Mouse (Mus musculus) heart, embryonic 12.5 days (tissue): ENCODE measurements at regions not wholly inside any gene's neighbourhood (a gene's known extent, or its start where the extent isn't known, plus 50 kb on each side); places are given as distances from the start of the nearest gene placed in this dataset.

ENCODE experiments used
- ATAC-seq: fragments of 200-750 bp; cut with Nextera tagmentation; 2 replicates; pipeline ENCODE4 v1.8.0; 2017; ENCODE audit warnings: moderate TSS enrichment, moderate library complexity; ENCODE audit not compliant: insufficient number of reproducible peaks, low FRiP score
- H3K27ac ChIP-seq: fragments of 300-500 bp; sonication (generic); 2 replicates; pipeline ENCODE4 v1.5.1; 2016; ENCODE audit warnings: mild to moderate bottlenecking, moderate library complexity; ENCODE audit not compliant: poor library complexity, severe bottlenecking
- H3K27me3 ChIP-seq: fragments of 300-500 bp; sonication (generic); replicated peaks from 2 replicates; pipeline ENCODE4 v1.6.1; 2016; ENCODE audit warnings: mild to moderate bottlenecking, moderate library complexity
- H3K36me3 ChIP-seq: fragments of 300-500 bp; sonication (generic); 2 replicates; pipeline ENCODE4 v1.6.1; 2016; ENCODE audit warnings: mild to moderate bottlenecking, moderate library complexity
- H3K4me1 ChIP-seq: fragments of 300-500 bp; sonication (generic); replicated peaks from 2 replicates; pipeline ENCODE4 v1.6.1; 2016; ENCODE audit warnings: mild to moderate bottlenecking
- H3K4me2 ChIP-seq: fragments of 300-500 bp; sonication (generic); 2 replicates; pipeline ENCODE4 v1.6.1; 2016; ENCODE audit warnings: mild to moderate bottlenecking, moderate library complexity
- H3K4me3 ChIP-seq: fragments of 300-500 bp; sonication (generic); 2 replicates; pipeline ENCODE4 v1.5.1; 2016; ENCODE audit warnings: mild to moderate bottlenecking
- H3K9ac ChIP-seq: fragments of 300-500 bp; sonication (generic); 2 replicates; pipeline ENCODE4 v1.6.1; 2016; ENCODE audit warnings: mild to moderate bottlenecking, moderate library complexity
- H3K9me3 ChIP-seq: fragments of 300-500 bp; sonication (generic); replicated peaks from 2 replicates; pipeline ENCODE4 v1.6.1; 2016; ENCODE audit warnings: mild to moderate bottlenecking, moderate library complexity
- WGBS: fragments of 180-500 bp; shearing (Covaris S2); methylation state at CpG from one replicate; pipeline ENCODE4 v1.1.7; 2016; 5-methylcytosine and 5-hydroxymethylcytosine counted together

- no peak overlapping the region for H3K4me2 ChIP-seq
- no peak for ATAC-seq
- H3K36me3 ChIP-seq: no peaks in the 10 kb centered on the region
- H3K4me3 ChIP-seq: no peak overlapping the region
- no peaks in the 10 kb centered on the region for H3K9me3 ChIP-seq
- 78% methylated on average over 2 of the region's 2 CpGs for WGBS
- H3K4me1 ChIP-seq: no peaks in the 10 kb centered on the region
- no peaks in the 10 kb centered on the region for H3K27me3 ChIP-seq
- H3K27ac ChIP-seq: no peak overlapping the region
- no peak overlapping the region for H3K9ac ChIP-seq
These were observed 631.8 kb upstream of the Gm21961 start for GRCm38 (mm10) chr15:65646470-65646869.

GRCm38 (mm10) chr15:65639484-65639883, 624.8 kb upstream of the Gm21961 start:
- H3K36me3 ChIP-seq: no peaks in the 10 kb centered on the region
- H3K9ac ChIP-seq: no peak overlapping the region
- ATAC-seq: no peak
- no peaks in the 10 kb centered on the region for H3K9me3 ChIP-seq
- H3K27ac ChIP-seq: no peak overlapping the region
- H3K27me3 ChIP-seq: no peaks in the 10 kb centered on the region
- no peaks in the 10 kb centered on the region for H3K4me1 ChIP-seq
- no peak overlapping the region for H3K4me3 ChIP-seq
- 60% methylated on average over 2 of the region's 2 CpGs for whole genome bisulfite sequencing
- H3K4me2 ChIP-seq: no peak overlapping the region

DNA sequence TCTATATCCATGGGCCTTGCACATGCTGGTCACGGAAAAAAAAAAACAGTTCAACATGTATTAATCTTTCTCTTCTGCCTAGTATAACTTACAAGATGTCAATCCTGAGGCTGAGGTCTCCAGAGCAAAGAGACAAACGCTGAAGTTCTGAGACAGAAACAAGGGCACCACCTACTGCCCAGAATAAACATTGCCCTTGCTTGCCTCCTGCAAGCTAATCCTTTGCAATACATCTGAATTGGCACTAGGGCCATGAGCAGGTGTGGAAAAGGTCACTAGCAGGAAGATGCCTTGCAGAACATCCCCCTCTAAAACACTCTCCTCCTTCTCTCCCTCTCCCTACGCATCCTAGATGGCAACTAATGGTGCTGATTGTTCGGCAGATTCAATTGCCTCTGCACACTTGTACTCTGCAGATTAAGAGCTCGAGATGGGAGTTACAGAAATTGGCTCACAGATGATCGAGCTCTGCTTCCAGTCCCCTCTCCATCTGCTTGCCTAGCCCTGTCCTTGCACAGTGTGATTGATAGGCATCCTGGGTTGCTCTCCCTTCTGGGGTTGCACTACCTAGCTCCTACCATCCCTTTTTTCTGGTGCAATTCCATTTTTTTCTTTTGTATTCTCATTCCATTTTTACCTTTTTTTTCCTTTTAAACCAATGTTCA, 622.9 kb upstream of the Gm21961 start:
- no peaks in the 10 kb centered on the region for H3K9me3 ChIP-seq
- no peaks in the 10 kb centered on the region for H3K4me1 ChIP-seq
- no peak overlapping the region for H3K4me3 ChIP-seq
- 33% methylated on average over 6 of the region's 6 CpGs for WGBS
- H3K27ac ChIP-seq: no peak overlapping the region
- H3K4me2 ChIP-seq: no peak overlapping the region
- no peak overlapping the region for H3K9ac ChIP-seq
- ATAC-seq: no peak
- H3K27me3 ChIP-seq: no peaks in the 10 kb centered on the region
- no peaks in the 10 kb centered on the region for H3K36me3 ChIP-seq

GRCm38 (mm10) chr15:65632440-65632839, 617.7 kb upstream of the Gm21961 start:
- WGBS: 77% methylated on average over 5 of the region's 5 CpGs
- Histone ChIP-seq H3K27me3 (no peaks in the 10 kb centered on the region), H3K9me3 (no peaks in the 10 kb centered on the region), H3K4me1 (no peaks in the 10 kb centered on the region), H3K4me3 (no peak overlapping the region), H3K36me3 (no peaks in the 10 kb centered on the region), H3K27ac (no peak overlapping the region), H3K9ac (no peak overlapping the region), H3K4me2 (no peak overlapping the region)
- ATAC-seq: no peak

GRCm38 (mm10) chr15:65630476-65630875, 615.8 kb upstream of the Gm21961 start:
- Histone ChIP-seq H3K9me3 (no peaks in the 10 kb centered on the region), H3K4me3 (no peak overlapping the region), H3K27me3 (no peaks in the 10 kb centered on the region), H3K4me1 (no peaks in the 10 kb centered on the region), H3K27ac (no peak overlapping the region), H3K4me2 (no peak overlapping the region), H3K36me3 (no peaks in the 10 kb centered on the region), H3K9ac (no peak overlapping the region)
- no peak for ATAC-seq
- 61% methylated on average over 1 of the region's 1 CpGs for WGBS

GRCm38 (mm10) chr15:65592718-65593477, 578.2 kb upstream of the Gm21961 start:
- Histone ChIP-seq H3K36me3 (no peaks in the 10 kb centered on the region), H3K27ac (no peak overlapping the region), H3K9ac (no peak overlapping the region), H3K4me1 (no peaks in the 10 kb centered on the region), H3K9me3 (no peaks in the 10 kb centered on the region; the same call in 1 of the 2 replicates), H3K4me3 (no peak overlapping the region), H3K27me3 (no peaks in the 10 kb centered on the region), H3K4me2 (no peak overlapping the region)
- ATAC-seq: no peak
- 76% methylated on average over 2 of the region's 2 CpGs for WGBS

- no peaks in the 10 kb centered on the region for H3K36me3 ChIP-seq
- no peak for ATAC-seq
- no peaks in the 10 kb centered on the region for H3K4me1 ChIP-seq
- H3K27ac ChIP-seq: no peak overlapping the region
- no peak overlapping the region for H3K4me2 ChIP-seq
- WGBS: 60% methylated on average over 2 of the region's 2 CpGs
- no peaks in the 10 kb centered on the region for H3K9me3 ChIP-seq
- no peak overlapping the region for H3K4me3 ChIP-seq
- H3K27me3 ChIP-seq: no peaks in the 10 kb centered on the region
- H3K9ac ChIP-seq: no peak overlapping the region
These were observed 570.9 kb upstream of the Gm21961 start for GRCm38 (mm10) chr15:65585566-65585965.

DNA sequence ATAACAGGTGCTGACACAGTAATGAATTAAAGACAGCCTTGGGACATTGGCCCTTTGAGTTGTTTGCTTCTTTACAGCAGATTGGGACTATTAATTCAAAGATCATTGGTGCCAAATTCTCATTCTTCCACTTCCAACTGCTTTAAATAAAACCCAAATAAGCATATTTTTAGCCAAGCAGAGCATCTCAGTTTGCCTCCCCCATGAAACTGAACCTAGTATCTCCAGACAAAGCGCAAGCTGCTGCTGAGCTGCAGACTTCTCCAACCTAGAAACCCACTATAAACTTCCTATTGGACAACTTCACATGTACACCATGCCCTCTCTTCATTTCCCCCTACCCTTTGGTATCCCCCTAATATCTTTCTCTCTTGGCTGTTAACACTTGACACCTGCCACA, 564.6 kb upstream of the Gm21961 start:
- ATAC-seq: no peak
- 78% methylated on average over 1 of the region's 1 CpGs for WGBS
- Histone ChIP-seq H3K27me3 (no peaks in the 10 kb centered on the region), H3K4me3 (no peak overlapping the region), H3K9me3 (no peaks in the 10 kb centered on the region), H3K4me2 (no peak overlapping the region), H3K36me3 (no peaks in the 10 kb centered on the region), H3K27ac (no peak overlapping the region), H3K4me1 (no peaks in the 10 kb centered on the region), H3K9ac (no peak overlapping the region)

GRCm38 (mm10) chr15:65567931-65568330, 553.2 kb upstream of the Gm21961 start:
- no peak overlapping the region for H3K4me3 ChIP-seq
- no peaks in the 10 kb centered on the region for H3K27me3 ChIP-seq
- ATAC-seq: no peak
- H3K27ac ChIP-seq: no peak overlapping the region
- no peak overlapping the region for H3K9ac ChIP-seq
- WGBS: 70% methylated on average over 2 of the region's 2 CpGs
- H3K4me2 ChIP-seq: no peak overlapping the region
- H3K4me1 ChIP-seq: no peaks in the 10 kb centered on the region
- H3K9me3 ChIP-seq: no peaks in the 10 kb centered on the region
- H3K36me3 ChIP-seq: no peaks in the 10 kb centered on the region

- Histone ChIP-seq H3K4me1 (no peaks in the 10 kb centered on the region), H3K36me3 (no peaks in the 10 kb centered on the region), H3K27ac (no peak overlapping the region), H3K9ac (no peak overlapping the region), H3K4me3 (no peak overlapping the region), H3K4me2 (no peak overlapping the region), H3K27me3 (no peaks in the 10 kb centered on the region), H3K9me3 (peaks cover 3% of the 10 kb centered on the region; the same call in 1 of the 2 replicates)
- WGBS: 76% methylated on average over 8 of the region's 8 CpGs
- no peak for ATAC-seq
These were observed 543.4 kb upstream of the Gm21961 start for GRCm38 (mm10) chr15:65557846-65558835.

DNA sequence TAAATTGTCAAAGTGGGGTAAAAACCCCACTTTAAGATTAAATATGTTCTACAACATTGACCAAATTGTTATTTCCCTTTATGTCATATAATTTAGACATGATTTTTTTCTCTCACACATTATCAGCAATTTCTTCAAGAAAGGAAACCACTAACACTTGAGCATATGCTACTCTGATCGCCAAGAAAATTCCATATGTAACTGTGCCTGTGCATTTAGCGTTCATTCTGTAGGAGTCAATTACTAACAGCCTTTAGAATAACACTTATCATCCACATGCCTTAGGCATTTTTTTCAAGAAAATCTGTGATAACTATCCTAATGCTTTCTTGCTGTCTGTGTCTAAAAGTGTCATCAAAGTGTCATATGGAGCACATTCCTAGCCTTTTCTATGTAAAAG, 534.3 kb upstream of the Gm21961 start:
- no peak overlapping the region for H3K4me3 ChIP-seq
- no peaks in the 10 kb centered on the region for H3K4me1 ChIP-seq
- H3K27me3 ChIP-seq: no peaks in the 10 kb centered on the region
- H3K27ac ChIP-seq: no peak overlapping the region
- no peaks in the 10 kb centered on the region for H3K36me3 ChIP-seq
- ATAC-seq: no peak
- H3K9ac ChIP-seq: no peak overlapping the region
- no peak overlapping the region for H3K4me2 ChIP-seq
- no peaks in the 10 kb centered on the region for H3K9me3 ChIP-seq
- 70% methylated on average over 2 of the region's 2 CpGs for whole genome bisulfite sequencing
